Mouse (Mus musculus) cerebellum, adult 8-10 months (tissue): ENCODE measurements at regions not wholly inside any gene's neighbourhood (a gene's known extent, or its start where the extent isn't known, plus 50 kb on each side); places are given as distances from the start of the nearest gene placed in this dataset.

Experiments used
- DNase-seq: peaks from one replicate; pipeline ENCODE4 v3.0.0; 2022

- DNase-seq: no peak
Measured at GRCm38 (mm10) chr3:52859266-52859825, 157.7 kb downstream of the Cog6 start.

DNA sequence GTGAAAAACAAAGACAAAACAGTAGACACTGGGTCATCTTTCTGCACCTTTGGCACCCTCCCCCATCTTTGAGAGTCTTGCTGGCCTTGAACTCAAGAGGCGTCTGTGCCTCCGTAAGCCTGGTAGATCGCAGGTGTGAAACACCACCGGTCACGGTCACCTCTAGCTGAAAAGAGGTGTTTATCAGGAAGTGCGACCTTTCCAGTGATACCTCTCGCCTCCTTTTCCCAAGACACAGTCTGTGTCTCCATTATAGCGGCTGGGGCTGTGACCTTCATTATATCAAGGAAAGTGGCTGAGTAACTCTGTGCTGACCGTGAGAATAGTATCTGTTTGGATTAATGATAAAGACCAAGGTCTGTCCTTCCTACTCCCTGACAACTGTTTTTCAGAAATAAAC is 158.8 kb downstream of the Cog6 start:
- no peak for DNase-seq

GRCm38 (mm10) chr3:52857076-52857475 is 160.0 kb downstream of the Cog6 start:
- no peak for DNase-seq

DNA sequence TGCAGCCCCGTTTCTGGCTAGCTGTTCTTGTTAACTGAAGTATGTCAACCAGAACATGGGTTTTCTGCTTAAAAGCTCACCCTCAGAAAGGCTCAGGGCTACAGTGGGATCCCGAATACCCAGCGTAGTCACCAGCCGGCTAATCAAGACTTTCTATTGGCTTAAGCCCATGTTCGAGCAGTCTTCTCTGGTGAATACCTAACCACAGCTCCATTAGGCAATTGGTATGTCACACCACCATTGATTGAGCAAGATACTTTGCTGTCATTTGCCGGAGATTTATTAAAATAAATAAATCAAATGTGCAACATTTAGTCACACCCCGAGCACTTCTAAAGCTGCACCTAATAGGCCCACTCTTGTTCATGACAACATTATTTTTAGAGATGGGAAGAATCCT is 162.5 kb downstream of the Cog6 start:
- no peak for DNase-seq

DNA sequence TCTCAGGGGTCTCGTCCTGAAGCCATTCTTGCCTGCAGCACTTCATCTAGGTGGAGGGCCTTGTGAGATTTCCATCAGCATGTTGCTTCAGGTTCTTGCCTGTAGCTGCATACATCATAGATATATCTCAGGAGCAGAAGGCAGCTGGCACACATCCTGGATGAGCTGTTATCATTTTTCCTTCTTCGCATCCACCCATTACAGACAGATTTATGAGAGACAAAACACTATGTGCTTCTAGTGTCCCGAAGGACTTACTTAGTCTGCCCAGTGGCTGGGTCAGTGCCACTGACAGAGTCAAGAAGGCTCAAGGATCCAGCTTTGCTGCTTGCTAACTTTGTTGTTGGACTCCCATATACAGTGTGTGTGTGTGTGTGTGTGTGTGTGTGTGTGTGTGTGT is 163.9 kb downstream of the Cog6 start:
- DNase-seq: no peak

- DNase-seq: no peak
Measured at GRCm38 (mm10) chr3:52845166-52845565, 171.9 kb downstream of the Cog6 start.

- DNase-seq: peak; percentile 73
Measured at GRCm38 (mm10) chr3:52843998-52844397, 173.0 kb downstream of the Cog6 start.

DNA sequence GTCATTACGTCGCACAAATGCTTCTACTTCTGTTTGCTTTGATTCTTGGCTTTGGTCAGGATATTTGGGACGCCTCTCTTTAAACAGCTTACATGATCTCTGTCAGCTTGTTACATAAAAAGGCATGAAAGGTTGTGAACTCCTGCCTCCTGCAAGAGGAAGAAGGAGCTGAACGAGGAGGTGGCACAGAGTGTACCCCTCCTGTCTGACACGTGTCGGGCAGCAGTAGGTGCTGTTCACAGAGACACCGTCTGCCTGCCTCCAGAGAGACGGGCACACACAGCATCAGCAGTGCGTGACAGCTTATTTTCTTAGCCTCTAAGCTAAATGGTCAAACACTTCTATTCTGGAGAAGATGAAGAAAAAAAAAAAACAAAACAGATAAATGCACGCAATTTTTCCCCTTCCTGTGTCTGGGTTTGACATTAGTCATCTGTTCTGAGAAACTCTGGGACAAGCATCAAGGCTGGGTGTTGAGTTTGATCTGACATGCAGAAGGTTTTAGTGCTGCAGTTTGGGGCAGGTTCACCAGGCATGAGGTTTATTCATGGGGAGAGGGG is 174.1 kb downstream of the Cog6 start:
- no peak for DNase-seq

GRCm38 (mm10) chr3:52840160-52840953 is 176.7 kb downstream of the Cog6 start:
- DNase-seq: no peak

DNA sequence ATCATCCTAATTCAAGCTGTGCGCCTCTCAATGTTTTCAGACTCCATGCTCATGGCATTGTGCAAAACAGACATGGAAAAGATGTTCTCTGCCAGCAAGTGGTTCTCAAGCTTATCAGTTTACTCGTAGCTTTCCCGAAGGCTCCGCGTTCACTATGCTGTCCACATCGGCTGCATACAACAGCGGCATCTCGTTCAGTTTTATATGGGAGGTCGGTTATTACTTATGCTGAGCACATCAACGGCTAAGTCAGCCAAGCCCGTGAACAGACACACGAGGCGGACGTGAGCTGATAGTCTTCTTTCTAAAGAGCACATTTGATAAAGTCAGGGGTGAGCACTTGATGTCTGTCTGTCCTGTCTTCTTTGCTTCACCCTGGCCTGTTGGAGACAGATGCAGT is 179.0 kb downstream of the Cog6 start:
- no peak for DNase-seq

- DNase-seq: no peak
Measured at GRCm38 (mm10) chr3:52837527-52837926, 179.5 kb downstream of the Cog6 start.

DNA sequence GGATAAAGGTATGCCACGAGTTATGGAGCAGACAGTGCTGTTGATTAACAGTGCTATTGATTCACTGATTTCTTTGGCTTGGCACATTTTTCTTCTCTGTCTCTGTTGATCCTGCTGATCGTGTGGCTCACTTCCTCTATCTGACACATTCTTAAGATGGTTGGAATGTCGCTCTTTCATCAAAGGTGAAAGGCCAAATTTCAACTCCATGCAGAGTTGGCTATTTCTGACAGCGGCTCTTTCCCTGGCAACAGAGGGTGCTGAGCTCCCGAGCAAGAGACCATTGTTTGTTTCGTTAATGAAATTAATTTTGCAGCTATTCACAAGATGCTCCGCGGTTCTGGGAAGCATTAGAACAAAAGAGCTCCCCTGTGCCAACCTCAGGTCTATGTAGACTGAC is 180.3 kb downstream of the Cog6 start:
- no peak for DNase-seq

DNA sequence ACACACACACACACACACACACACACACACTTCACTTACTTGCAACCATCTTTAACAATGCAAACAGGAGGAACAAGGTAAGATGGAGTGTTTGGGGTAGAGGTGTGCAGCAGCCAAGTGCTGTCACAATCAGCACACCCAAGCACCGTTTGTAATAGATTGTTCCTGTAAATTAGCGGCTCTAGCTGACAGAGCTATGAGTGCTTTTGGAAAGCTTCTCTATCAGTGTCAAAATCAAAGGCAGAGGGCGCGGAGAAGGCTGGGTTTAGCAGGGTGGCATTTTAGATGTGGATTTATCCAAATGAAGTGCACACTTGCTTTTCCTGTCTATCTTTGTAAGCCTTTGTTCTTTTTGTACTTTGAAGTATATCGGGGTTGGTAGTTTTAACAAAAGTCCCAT is 184.6 kb downstream of the Cog6 start:
- DNase-seq: no peak

GRCm38 (mm10) chr3:52831986-52832385 is 185.1 kb downstream of the Cog6 start:
- DNase-seq: no peak

DNA sequence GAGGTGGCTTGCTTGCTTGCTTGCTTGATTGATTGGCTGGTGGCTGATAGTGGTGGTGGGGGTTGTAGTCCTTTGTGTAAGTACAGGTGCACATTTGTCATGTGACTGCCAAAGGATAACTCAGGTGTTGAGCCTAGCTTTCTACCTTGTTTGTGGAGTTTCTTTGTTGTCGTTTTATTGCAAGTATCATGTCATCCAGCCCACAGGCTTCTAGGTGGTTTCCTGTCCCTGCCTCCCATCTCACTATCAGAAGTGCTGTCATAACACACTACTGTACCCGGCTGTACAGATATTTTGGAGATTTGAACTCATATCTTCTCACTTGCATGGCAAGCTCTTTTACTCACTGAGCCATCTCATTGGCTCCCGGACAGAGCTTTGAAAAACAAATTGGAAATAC is 186.9 kb downstream of the Cog6 start:
- no peak for DNase-seq

- no peak for DNase-seq
Measured at GRCm38 (mm10) chr3:52829069-52829468, 188.0 kb downstream of the Cog6 start.

DNA sequence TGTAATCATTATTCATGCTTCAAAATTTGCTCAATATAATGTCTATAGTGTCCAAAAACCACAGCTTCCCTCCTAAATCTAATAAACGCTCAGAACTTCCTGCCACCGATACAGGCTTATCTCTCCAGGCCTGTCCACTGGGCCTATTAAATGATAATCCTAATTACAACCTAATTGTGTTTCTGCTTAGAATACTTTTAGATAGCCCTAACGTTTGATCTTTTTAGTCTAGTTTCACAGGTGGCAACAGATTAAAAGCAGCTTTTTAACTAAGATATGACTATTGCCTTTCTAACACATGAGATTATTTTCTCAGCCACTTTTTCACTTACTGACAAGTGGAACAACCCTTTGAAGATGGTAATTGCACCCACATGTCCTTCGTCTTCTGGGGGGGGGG is 188.6 kb downstream of the Cog6 start:
- DNase-seq: no peak

DNA sequence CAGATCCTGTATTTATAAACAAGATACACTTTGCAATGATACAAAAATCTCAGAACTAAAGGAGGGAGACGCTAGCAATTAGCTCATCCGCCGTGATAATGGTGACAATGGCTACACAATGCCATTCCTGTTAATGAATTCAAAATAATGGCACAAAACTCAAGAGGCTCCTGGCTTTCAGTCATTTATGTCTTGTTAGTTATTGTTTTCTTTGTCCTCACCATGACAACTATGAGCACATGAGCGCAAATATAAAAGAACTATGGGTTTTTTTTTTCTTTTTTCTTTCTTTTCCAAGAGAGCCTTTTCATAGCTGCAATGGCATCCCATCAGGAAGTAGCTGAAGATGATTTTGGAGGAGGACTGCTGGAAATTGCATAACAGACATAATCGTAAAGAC is 194.2 kb downstream of the Cog6 start:
- DNase-seq: no peak

GRCm38 (mm10) chr3:52821450-52821849 is 195.6 kb downstream of the Cog6 start:
- no peak for DNase-seq

DNA sequence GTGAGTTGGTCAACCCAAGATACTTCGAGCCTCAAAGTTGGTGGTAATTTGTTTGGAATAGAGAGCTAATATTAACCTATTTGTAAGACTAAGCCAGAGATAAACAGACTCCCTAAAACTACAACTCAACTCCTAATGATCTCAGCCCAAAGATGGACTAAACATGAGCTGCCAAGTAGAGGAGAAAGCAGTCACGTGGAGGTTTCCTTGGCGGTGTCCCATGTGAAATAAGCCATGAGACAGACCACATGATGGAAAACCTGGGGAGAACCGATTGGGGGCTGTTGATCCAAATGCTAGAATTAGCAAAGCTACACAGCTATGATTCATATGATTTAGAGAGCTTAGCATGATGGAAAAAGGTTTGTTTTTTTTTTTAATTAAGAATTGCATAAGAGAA is 198.6 kb downstream of the Cog6 start:
- DNase-seq: no peak

DNA sequence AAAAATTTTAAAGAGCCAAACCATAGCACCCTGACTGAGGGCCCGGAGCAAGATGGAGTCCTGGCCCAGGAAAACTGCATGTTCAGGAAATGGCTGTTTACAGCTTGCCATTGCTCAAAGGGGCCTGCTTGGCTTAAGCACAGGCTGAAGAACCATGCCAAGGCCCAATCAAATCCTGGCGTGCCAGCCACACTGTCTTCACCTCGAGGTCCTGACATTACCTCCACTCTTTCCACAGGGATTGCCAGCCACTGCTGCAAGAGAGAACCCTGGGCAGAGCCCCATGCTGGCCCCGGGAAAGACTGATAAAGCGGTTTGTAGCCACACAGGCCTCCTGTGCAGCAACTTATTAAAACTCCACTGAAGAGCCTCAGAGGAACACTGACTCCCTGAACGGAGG is 199.6 kb downstream of the Cog6 start:
- no peak for DNase-seq

- DNase-seq: no peak
Measured at GRCm38 (mm10) chr3:52815497-52815896, 201.5 kb downstream of the Cog6 start.

DNA sequence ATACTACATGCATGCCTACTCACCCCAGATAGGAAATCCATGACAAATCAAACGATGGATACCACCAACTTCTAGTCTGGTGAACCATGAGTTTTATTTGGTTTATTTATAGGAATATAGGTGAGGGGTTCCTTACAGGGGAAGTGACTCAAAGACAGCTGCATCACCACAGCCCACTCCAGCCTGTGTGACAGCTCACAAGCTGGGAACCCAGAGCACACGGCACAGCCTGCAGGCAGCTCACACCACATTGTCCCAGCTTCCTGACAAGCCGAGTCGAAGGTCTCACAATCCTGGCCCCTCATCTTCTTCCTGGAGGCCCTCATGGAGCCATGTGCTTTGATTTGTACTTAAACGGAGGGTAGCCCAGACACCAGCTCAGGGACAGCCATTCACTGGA is 214.7 kb downstream of the Cog6 start:
- DNase-seq: no peak

GRCm38 (mm10) chr3:52801446-52801845 is 215.6 kb downstream of the Cog6 start:
- DNase-seq: no peak

DNA sequence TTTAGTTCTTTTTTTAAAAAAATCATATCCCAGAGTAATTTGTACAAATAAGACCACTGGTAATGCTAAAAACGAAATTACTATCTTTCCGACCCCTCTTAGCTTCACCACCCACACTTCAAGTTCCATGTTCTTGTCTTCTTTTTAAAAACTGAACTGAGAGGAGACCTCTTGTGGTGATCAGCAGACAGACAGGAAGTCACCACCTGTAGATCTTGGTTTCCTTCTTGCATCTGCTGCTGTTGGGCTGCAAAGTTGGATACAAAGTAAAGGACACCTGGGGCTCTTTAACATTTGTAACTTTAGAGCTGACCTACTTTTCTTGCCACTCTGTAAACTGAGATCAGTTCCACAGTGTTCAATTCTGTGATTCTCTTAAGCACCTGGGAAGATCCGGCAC is 216.4 kb downstream of the Cog6 start:
- no peak for DNase-seq
